Mouse (Mus musculus) ovary, postnatal 36 days (tissue): ENCODE measurements at regions not wholly inside any gene's neighbourhood (a gene's known extent, or its start where the extent isn't known, plus 50 kb on each side); places are given as distances from the start of the nearest gene placed in this dataset.

Source experiments
- DNase-seq: peaks from one replicate; pipeline ENCODE4 v3.0.0; 2022; ENCODE audit warnings: low spot score, mixed read lengths

DNA sequence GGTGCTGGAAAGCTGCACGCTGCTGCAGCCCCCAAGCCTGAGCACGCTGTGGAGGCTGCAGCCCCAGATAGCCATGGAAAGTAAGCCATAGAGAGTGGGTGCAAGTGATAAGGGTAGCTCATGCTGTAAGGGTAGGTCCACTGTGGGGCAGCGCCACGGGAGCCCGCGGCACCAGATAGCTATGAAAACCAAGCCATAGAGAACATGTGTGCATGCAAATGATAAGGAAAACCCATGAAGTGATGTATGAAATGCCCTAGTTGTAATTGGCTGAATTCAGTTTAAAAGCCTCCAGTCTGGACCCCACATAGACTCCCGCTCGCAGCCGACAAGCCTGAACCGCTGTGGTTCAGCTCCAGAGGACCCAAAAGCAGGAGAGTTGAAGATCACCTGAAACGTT, 58.8 kb upstream of the L3mbtl3 start:
- DNase-seq = no peak

DNA sequence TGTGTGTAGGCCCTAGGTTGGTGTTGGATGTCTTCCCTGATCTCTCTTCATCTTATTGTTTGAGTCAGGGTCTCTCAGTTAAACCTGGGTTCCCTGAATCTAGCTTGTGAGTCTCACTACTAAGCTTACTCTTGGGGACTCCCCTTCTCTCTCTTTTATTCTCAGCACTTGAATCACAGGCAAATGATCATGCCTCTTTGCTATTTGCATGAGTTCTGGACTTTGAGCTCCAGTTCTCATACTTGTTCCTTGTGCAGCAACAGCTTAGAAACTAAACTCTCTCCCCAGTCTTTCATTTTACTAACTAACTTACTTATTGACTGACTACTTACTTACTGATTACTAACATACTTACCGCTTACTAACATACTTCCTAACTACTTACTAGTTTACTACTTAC, 64.9 kb upstream of the L3mbtl3 start:
- no peak for DNase-seq

DNA sequence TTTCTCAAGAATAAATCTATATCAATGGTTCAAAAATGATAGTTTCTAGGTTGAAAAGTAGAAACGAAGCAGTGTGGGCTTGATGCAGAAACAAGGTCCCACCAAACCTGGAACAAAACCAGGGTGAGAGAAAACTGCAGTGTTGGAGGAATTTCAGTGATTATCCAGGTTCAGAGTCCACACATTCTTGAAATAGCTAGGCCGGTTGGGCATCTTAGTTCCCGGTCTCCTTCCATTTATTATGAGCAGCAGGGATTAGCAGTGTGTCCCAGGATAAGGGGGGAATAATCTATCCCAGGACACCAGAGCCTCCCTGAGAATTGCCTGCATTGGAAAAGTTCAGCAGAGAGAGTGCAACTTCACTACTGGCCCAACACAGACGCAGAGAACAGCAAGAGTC, 108.5 kb upstream of the L3mbtl3 start:
- no peak for DNase-seq

DNA sequence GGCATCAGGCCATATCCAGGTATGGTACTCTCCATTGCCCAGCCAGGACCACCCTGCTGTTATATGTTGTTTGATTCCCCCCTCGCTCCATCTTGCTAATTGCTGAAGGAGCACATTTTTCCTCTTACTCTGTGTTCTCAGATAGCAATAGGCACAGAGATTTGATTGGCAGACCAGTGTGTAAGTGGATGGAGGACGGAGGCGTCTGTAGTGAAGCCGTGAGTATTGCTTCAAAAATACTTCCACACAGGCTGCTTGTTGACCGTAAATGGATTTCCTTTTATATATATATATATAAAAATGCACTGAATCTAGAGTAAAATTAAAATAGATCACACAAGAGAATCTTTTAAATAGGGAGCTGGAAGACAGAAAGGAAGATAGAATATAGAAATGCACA, 115.6 kb upstream of the L3mbtl3 start:
- no peak for DNase-seq

DNA sequence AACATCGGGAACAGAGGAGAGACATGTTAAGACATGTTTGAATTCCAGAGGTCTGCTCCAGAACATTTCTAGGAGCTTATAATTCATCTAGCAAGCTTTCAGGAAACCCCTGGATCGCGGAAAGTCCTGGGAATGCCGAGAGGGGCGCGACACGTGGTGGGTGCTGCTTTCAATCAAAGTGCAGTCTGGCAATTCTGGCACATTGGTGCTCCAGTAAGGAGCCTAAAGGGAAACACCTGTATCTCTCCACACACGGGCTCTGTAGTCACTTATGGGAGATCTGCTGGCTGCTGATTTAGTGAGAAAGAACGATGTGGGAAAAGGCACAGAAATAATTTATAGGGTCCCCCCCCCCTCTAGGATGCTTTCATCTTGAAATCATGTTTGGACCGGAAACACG, 116.4 kb upstream of the L3mbtl3 start:
- DNase-seq = no peak

DNA sequence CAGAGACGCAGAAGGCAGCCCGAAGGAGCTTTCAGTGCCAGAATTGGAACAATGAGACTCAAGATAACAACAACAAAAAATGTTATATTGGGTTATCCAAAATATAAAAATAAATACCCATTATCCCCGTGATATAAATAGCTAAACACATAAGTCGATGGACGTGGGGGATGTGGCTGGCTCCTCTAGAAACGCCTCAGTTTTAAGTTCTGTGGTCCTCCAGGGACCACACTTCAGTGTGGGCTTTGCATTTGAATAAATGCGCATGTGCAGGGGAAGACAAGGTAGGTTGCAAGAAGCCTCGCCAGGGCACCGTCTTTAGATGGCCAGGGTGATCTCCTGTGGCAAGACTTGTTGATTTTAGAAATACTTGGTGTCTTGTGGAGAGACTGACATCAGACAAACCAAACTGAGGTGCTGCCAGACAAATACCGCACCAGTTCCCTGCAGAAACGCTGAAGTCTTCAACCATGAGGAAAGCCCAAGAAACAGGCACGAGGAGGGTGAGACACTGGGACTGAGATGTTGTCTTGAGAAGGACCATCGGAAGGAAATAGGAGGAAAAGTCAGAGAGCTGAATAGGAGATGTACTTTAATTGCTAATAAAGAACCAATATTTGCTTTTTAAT, 117.2 kb upstream of the L3mbtl3 start:
- no peak for DNase-seq

DNA sequence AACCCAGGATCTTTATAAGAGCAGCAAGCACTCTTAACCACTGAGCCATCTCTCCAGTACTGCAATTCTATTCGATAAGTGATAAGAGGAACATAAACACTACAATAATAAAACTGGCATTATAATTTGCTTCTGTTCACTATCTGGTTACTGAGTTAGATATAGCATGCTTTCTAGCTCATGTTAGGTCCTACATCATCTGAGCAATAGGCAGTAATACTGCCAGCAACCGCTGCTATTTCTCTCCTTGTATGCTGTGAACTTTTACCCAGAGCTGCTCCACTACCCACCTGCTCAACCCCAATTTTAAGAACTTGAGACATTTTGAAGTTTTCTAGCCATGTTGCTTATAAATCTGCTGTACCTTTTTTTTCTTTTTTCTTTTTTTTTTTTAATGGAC, 118.0 kb upstream of the L3mbtl3 start:
- no peak for DNase-seq

DNA sequence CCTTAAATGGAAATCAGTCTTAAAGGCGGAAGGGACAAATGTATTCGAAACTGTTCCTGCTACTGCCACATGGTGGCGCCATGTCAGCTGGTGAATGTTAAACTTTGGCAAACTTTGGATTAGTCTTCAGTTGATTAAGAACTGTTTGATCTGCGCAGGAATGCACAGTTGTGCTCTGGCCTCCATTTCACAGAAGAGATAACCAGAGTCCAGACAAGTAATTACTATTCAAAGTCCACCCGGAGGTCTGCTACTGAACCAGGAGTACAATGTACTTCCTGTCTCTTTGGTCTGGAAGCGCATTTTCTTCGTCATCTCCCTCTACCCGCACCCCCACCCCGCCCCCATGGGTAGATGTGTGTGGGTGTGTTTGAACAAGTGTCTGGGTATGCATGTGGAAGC, 118.6 kb upstream of the L3mbtl3 start:
- DNase-seq = peak; percentile 34

DNA sequence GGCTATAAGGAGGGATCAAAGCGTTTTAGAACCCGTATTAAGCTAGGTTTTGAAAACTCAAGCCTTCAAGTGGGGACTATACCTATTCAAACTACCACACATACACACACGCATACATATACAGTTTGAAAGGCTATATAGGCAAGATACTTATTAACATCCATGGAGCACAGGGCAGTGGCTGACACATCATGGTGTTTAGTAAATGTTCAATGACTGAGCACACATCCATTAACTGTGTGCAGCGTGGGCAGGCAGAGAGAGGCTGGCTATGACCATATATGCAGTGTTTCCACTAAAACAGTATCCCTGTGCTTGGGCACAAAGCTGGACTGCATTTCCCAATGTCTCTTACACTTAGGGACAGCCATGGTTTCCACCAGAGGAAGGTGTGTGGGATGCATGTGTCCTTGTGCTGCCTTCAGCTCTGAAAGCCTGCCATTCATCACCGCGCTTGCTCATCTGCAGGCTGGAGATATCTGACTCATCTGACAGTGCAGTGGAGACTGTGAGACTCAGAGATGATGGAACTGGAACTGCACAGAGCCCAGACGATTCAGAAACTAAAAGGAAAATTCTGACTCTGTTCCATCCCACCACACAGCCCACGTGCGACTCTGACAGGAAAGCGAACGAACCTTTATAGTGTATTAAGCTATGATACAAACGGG, 124.6 kb upstream of the L3mbtl3 start:
- DNase-seq = no peak

DNA sequence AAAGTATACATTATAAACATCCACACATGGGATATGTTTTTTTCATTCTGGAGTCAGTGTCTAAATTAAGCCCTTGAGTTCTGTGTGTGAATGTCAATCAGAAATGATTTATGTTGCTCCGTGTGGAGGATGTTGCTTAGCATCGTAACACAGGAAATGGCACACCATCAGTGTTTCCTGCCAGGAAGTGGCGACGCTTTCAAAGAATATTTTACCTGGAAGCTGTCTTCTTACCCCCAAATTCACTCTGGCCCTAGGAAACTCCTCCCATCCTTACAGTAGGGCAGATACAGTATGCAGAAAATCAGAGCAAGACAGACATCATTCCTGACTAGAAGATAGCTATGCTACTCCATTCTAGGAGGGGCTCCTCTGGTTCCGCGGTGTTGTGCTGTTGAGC, 145.1 kb upstream of the L3mbtl3 start:
- no peak for DNase-seq

DNA sequence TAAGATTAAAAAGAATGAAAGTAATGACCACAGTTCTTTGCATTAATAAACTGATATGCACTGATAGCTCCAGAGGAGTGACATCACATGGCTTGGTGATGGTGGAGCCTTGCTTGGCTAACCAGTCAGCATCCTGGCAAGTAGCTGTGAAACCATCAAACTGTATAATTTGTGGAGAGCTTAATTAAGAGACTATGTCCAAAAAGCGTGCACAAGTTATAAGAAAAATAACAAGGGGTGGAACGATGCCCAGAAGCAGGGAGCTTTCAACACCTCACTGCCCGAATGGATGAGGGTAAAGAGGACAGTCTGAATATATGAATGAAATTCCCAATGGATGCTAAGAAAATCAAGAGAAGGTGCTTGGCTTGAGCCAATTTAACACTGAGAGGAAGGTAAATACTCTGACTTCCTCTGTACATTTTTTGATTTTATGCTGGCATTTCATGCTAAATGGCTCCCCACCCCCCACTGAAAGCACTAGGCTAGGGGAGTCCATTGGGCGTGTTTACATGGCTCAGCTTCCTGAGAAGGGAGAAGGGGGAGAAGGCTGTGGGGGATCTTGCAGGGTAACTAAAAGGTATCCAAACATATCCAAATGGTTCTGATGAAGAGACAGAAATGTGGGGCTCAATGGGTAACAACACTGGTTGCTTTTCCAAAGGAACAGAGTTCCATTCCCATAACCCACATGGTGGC, 150.2 kb upstream of the L3mbtl3 start:
- DNase-seq = no peak

DNA sequence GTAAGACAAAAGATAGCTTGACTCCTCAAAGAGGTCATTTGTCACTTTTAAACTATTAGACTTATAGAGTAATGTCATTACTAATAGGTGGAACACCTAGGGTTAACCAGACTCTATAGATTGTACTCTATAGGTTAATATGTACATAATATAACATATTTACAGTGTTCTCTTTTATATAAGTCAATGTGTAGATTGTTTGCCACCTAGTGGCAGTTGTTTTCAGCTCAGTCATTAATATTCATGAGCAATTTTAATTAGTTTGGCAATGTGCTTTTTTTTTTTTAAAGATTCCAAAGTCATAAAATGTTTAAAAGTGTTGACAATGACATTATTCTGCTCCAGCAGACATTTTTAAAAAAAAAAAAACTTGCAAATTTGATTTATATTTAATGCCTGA, 164.4 kb upstream of the L3mbtl3 start:
- no peak for DNase-seq

DNA sequence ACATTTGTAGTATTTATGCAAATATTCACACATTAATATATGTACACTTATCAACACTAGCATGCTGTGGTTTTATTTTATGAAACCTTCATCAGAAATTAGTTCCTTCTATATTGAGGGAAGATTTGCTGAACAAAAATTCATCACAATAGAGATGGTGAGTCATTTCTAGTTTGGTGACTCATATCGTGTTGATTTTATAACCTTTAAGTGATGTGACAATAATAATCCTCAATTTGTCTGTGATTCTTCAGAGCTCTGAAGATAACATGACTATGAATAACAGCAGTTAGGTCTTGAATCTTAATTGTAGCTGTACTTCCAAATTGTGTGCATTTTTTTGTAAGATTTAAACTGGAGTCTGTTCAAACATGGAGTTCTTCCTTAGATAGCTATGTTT, 168.3 kb upstream of the L3mbtl3 start:
- DNase-seq = no peak

DNA sequence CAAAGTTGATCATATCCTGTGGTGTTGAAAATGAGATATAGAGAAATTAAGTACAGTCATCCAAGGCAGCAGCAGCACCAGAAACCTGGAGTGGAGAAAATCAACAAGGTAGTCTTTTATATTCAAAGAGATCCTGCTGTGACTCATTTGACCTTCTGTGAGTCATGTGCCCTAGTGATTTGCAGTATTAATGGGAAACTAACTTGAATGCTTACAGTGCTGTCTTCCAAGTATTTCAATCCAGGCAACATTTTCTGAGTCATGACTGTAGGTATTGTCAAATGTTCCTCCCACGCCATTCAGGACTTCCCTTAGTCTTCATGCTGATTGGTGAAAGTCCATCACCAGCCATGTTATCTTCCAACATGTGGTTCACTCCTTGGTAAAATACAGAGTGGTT, 169.0 kb upstream of the L3mbtl3 start:
- DNase-seq = no peak

DNA sequence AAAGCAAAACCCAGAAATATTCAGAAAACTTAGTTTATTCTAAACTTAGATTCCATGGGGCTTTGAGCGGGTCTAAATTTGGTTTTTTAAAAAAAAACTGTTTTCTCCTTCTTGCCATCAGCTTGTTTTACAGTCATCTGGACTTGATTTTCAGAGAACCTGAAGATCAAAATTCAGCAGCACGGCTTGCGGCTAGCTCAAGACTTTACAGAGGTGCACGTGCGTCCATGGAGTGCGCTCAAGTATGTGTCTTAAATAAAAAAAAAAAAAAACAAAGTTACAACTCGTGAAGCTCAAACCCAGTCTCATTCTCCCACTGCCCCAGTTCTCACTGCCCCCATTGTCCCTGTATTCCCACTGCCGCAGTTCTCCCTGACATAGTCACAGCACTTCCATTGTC, 180.5 kb upstream of the L3mbtl3 start:
- no peak for DNase-seq

DNA sequence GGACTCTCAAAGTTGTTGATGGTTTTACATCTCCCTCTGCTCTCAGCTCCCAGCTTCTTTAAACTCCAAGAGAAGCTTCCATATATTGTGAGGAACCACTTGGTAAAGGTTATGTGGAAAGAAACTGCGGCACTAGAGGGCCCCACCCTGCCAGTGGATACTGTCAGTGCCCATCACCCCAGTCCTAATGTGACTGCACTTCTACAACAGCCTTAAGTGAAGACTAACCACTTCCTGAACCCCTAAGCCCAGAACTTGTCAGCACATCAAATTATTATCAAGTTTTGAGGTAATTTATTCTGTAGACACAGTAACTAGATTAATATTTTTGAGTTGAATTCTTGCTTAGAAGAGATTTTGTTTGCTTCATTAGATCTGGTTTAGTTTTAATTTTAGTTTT, 182.3 kb upstream of the L3mbtl3 start:
- no peak for DNase-seq

DNA sequence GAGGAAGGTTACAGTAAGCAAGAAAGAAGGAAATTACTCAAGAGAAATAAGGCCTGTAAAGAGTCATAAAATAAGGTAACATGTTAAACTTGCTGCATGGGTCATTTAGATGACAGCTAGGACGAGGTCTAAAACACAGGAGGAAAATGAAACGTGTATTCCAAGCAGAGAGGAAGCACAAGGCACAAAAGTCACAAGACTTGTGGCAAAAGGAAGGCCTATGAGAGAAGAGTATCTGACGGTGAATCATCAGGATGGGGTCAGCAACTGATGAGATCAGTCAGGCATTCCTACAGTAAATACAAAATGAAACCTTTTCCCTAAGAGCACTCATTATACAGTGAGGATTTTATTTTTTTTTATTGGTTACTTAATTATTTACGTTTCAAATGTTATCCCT, 183.6 kb upstream of the L3mbtl3 start:
- no peak for DNase-seq

DNA sequence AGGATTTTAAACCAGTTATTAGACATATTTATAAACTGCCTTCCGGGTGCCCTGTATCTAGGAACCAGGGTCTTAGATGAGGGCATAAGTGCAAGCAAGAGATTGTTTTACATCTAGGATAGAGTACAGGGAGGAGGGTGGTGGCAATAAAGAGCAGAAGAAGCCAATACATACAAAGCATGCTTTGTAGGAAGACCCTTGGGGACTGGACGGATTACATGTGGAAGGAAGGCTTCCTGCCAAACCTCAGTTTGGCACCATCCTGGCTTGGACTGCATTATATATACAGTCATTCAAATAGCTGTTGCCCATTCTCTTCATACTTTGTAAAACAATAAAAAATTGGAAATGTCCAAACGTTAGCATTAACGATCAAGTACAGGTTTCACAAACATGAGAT, 184.7 kb upstream of the L3mbtl3 start:
- DNase-seq = no peak

DNA sequence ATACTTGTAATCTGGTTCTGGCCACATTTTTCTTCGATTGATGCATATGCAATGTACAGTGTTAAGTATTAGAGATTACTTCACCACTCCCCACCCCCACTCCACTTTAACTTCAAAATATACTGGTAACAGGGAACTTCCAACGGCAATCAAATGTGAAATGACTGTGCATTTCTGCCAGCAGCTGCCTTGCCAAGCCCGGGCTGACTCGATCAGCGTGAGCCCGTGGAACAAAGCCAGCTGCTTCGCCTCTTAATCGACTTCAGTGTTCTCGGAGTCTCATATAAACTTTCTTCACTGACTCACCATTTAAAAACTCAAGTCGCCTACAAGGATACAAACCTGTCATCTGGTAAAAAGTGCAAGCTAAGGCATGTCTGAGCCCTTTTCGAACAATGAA, 188.7 kb upstream of the L3mbtl3 start:
- DNase-seq = peak; percentile 58

DNA sequence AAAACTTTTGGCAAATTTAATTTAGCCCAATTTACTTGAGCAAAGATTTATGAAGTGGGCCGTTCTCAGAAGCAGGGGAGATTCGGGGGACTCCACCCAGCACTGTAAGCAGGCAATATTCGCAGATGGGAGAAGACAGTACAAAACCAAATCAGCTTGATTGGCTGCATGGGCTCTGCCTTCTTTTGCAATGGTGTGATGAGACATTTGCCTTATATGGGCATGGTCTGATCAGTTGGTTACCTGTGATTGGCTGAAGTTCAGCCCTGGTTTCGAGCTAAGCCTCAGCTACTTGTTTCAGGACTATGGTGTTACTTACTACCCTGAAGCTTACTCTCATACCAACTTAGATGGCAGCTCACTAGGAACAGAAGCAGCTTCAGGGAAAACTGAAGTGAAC, 185.6 kb upstream of the Arhgap18 start:
- no peak for DNase-seq

DNA sequence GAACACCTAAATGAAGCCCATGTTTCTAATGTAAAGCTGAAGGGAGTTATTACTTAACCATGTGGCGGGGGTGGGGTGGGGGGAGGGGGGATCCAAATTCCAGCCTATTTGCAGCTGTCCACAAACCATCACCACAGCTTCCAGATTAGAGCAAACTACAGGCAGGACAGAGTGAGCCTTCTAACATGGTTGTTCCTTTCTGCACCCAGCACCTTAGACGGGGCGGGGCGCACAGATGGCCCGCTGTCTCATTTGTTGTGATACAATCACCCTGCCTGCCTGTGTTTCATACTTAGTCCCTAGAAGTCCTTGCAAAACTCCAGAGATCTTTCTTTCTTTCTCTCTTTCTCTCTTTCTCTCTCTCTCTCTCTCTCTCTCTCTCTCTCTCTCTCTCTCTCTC, 182.8 kb upstream of the Arhgap18 start:
- no peak for DNase-seq

DNA sequence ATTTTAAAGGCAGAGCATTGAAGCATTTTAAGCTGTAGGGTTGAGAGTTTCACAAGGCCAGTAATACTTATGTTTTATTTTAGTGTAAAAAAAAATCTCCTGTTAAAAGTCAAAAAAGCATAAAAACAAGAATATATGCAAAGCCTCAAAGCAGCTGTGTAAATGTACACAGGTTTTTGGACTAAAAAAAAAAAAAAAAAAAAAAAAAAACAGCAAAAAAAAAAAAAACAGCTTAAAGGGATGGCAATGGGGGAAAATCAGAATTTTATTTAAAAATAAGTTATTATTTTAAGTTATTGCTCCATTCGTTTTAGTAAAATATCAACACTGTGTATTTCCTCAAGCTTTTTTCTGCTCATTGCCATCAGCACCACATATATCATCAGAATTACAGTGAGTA, 181.8 kb upstream of the Arhgap18 start:
- no peak for DNase-seq

DNA sequence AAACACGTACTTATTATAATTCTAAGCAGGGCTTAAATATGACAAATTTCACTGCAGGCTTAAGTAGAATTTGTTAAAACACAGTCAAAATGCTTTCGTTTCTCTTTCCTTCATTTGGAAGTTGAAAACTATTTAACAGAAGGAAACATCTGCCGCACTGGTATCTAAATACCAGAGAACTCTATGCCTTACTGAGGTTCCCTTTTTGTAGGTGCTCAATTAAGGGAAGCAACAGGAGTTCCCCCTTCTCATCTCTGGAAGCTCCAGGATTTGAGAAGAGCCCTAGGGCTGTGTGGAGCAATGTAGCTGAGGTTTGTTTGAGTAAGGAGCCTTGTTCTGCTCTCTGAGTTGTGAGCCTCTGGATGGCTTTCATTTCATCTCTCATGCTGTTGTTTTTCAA, 177.1 kb upstream of the Arhgap18 start:
- no peak for DNase-seq

DNA sequence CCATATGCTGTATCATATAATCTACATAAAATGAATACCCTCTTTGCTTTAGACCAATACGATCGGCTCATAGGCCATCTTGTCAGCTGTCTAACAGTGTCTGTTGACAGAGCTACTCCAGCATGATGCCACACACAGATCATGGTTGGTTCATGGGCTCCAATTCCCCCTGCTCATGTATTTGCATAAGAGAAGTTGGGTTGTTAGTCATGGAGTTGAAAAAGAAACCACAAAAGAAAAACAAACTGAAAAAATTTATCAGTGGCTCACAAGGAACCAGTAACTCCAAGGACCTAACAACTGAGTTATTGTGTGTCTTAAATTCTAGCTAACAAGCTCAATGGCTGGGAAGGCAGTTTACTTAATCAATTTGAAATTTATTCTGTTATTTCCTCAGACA, 176.1 kb upstream of the Arhgap18 start:
- no peak for DNase-seq
